Mouse (Mus musculus) cerebellum, adult 2 months (tissue): Measurements from ENCODE around the gene Xpo5.

Experiments
- CTCF ChIP-seq: fragments of 200-500 bp; IDR thresholded peaks from 2 replicates; pipeline ENCODE4 v1.5.1; 2011; ENCODE audit warnings: low read depth, mild to moderate bottlenecking, control low read depth, low read length, moderate library complexity, borderline replicate concordance; ENCODE audit not compliant: insufficient read depth
- POLR2A ChIP-seq: fragments of 200-500 bp; IDR thresholded peaks from 2 replicates; pipeline ENCODE4 v1.6.1; 2011; ENCODE audit warnings: low read length, control low read depth, borderline replicate concordance; ENCODE audit not compliant: insufficient read depth

- no peak for TF ChIP-seq CTCF
- no peak for TF ChIP-seq POLR2A
Measured at GRCm38 (mm10) chr17:46272675-46273074, 70.1 kb downstream of the Xpo5 start.
